Mouse (Mus musculus): ENCODE measurements around the gene Focad.
"Not testable (repeated sequence)": the region's sequence is repeated elsewhere in the genome, so short reads cannot be mapped to it uniquely, and the experiment has no call there.

The Focad gene

DNA sequence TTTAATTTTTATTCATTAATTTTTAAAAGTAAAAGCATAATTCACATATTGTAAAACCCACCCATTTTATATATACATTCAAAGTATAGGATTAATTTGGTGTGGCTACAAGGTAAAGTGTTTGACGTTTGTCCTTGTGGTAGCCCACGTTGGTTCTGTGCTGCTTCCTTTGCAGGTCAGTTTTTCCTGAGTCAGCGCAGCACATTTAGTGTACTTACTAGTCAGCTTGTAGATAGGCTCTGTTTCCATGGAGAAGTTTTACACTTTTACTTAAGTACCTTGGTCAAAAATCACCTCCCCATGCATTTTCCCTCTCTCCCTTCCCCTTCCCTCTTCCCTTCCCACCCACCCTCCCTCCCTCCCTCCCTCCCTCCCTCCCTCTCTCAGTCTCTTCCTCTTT is 220.5 kb downstream of the Focad start:
- DNase-seq: no peak

DNA sequence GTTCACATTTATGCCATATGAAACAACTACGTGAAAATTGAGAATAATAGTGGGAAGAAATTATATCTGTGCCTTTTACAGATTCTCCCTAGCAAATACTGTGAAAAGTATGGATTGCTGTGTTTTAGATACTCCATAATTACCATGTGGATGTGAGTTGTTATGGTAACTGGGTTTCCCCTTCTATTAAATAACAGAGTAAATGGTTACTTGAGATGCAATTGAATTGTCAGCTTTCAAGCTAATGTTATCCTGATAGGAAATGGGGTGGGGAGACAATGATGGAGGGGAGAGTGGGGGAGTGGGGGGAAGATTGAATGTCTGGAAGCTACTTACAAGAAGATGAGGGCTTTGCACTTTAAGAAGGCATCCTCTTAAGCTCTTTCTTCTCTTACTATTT is 225.6 kb downstream of the Focad start:
- no peak for DNase-seq

DNA sequence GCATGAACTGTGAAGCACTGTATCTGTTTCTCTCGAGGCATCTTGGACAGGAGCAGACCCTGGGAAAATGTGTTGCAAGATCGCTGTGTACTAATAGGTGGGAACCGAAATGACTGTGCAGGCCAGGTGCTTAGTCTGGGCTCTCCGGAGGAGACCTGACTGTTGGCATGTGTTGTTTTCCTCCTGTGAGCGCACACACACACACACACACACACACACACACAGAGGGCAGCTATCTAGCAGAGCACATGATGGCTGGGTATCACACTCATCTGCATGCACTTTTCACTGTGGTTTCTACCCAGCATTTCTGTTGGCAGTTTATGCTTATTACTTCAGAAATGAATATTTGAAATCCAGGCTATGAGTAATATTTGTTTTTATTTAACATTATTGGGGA is 231.0 kb downstream of the Focad start:
- DNase-seq: no peak

DNA sequence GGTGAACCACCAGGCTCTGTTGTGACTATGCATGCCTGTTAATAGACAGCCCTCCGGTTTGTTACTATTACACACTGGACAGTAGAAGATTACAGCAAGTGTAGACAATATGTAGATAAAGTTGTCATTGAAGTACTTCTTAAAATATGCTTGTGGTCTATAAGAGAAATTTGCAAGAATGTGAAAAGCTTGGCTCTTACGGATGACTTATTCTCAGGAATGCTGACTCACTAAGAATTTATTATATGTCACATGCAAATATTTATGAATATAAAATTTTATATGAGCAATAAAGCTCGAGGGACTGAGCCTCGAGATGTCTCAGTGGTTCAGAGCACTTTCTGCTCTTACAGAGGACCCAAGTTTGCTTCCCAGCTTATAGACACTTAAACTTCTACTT is 240.1 kb downstream of the Focad start:
- DNase-seq: no peak

- DNase-seq: no peak
Observed at GRCm38 (mm10) chr4:88336753-88337152, 242.3 kb downstream of the Focad start.

DNA sequence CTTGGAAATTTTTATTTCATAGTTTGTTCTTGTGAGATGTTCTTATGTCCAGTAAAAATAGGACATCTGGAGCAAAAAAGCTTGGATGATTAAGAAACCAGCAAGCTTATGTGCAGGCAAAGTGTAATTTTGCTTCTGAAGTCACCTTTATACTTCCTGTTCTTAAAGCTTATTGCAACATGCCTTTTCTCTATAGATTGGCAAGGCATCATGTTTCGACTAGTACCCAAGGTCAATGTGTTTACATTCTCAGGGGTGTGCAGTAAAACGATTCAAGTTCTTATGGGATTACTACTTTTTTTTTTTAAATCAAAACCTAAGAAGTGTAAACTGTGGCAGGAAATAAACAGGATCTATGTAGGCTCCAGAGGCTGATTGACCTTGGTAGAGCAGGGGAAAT is 242.9 kb downstream of the Focad start:
- no peak for DNase-seq

DNA sequence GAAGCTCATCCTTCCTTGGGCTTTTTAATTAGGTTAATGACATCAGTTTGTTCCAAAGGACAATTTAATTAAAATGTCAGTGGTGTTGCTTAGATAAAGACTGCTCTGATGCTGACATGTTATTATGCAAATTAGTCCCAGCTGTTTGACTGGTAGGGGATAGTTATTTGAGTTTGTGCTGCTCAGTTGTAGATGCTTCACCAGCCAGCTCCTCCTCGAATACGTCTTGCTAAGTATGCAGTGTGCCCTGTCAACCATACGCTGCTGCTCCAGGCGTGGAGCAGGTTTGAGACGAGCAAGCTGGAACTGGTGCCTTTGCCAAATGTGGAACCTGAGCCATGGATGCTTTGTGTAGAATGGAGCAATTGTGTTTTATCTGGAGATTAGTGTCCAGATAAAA is 243.7 kb downstream of the Focad start:
- DNase-seq: no peak

DNA sequence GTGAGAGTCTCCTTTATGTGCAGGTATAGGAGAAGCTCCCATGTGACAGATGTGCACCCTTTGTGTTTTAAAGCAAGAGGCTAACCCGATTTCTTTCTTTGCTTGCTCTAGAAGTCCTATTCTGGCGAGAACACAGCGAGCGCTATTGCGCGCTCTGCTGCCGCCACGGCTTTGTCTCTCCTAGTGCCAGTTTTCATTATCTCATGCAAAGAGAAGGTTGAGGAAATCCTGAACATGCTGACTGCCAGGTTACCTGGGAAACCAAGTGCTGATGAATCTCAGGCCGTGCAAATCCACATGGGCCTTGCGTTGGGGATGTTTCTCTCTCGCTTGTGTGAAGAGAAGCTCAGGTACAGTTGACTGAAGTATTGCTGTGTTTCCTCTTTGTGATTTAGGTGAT is 250.0 kb downstream of the Focad start:
- no peak for DNase-seq

DNA sequence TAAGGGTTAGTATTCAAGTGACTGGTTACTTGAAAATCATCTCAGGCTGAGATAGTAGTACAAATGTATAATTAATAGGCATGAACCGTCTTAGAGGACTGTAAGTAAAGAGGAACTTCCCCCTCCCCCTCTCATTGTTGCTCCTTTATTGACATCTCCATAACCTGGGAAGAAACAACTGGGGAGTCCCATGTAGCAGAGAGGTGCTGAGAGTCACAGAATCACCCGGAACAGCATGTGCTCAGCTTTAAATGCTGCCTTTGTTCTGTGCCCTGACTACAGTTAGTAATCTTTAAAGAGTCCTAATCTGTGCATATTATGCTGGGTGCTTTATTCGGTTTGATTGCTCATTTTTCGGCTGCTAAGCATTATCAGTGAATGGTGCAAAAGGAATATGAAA is 250.6 kb downstream of the Focad start:
- no peak for DNase-seq

GRCm38 (mm10) chr4:88345938-88346337 is 251.5 kb downstream of the Focad start:
- DNase-seq: no peak

DNA sequence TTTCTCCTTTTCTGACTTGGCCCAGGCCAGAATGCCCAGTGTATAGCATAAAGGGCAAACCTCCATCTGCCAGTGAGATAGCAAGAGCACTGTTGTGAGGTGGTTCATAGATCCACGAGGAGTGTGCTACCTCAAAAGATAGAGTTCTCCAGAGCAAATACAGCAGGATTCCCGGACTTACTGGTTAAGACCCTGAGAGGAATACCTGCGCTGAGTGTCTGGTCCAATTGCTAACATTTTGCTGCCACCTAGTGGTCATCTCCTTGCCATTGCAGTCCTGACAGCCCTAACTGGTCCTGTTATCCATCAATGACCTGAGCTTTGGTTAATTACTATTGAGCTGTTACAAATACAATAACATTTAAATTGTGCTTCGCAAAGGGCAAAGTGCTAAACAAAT is 256.5 kb downstream of the Focad start:
- peak; percentile 65 for DNase-seq

DNA sequence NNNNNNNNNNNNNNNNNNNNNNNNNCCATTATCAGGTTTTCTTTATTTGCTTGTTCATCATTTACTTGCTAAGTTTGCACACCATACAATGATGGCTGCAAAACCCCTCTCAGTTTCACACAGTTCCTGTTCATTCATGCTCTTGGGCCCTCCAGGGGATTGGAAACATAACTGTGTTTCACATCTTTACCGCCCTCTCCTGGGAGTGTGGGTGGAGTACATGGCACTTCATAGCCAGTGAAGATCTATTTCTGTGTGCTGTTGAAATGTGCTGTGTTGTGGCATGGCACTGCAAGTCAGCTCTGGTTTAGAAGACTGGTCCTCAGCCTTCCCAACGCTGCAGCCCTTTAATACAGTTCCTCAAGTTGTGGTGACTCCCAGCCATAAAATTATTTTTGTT is 262.2 kb downstream of the Focad start:
- no peak for DNase-seq

GRCm38 (mm10) chr4:88357431-88357830 is 263.0 kb downstream of the Focad start:
- DNase-seq: no peak

GRCm38 (mm10) chr4:88369951-88370350 is 275.5 kb downstream of the Focad start:
- no peak for DNase-seq

GRCm38 (mm10) chr4:88370819-88371218 is 276.4 kb downstream of the Focad start:
- no peak for DNase-seq

DNA sequence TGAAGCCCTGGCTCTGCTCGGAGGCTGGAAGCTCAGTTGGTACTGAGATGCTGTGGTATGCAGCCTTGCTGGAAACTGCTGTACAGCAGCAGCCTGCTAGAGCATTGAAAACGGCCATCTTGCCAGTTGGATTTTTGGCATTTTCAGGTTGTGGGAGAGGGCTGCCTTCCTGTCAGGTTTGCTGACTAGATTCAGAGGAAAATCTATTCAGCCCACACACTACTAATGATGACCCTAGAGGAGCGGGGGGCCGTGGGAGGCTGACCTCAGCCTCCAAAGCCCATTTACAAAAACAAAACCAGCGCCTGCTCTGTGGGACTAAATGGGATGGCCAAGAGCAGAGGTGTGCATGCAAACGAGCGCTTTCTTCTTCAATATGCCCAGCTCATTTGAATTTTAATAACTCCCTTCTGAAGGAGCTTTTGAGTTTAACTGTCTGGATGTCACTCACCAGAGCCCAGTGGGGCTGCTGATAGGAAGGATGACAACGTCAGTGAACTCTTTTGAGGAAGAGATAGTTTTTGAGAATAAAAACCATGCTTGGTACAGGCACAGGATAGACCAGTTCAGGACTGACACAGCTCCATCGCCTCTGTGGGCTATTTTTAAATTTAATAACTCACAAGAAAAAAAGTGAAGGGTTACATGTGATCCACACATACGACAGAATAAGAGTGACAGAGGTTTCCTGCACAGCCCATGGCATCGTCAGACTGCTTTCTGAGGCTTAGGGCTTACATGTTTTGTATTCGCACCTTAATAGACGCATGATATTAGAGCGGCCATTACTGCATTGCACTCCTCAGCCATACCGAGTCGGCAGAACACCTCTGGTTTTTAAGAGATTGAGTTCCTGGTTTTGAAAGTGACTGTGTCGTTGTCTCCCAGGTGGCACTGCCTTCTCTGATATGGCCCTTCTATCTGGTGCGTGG is 278.1 kb downstream of the Focad start:
- DNase-seq: no peak

GRCm38 (mm10) chr4:88390036-88390435 is 295.6 kb downstream of the Focad start:
- DNase-seq: no peak

DNA sequence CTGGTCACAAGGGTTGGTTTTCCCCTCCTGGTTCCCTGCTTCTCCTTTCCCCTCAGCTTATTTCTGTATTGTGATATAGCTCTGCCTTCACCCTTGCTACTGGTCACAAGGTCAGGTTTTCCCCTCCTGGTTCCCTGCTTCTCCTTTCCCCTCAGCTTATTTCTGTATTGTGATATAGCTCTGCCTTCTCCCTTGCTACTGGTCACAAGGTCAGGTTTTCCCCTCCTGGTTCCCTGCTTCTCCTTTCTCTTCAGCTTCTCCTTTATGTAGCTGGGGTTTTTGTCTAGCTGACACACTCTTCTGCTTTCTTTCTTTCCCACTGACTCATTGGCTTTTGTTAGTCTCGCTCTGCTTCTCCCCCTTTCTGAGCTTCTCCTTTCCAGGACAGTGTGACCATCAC is 296.2 kb downstream of the Focad start:
- DNase-seq: not testable (repeated sequence)

DNA sequence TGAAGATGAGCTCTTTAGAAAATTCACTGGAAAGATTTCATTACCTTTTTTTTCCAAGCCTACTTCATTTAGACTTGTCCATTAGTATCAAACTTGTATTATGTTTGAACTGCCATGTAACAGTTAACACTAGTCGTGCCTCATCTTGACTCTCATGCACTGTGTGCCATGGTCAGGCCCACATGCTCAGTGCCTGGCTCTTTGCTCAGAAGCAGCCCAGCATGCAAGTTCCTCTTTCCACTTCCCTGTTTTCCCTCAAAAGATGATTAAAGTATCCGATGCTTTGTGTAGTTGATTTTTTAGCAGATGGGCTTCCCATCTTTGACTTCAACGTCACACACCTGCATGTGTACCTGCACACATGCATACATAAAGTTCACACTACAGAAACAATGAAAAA is 301.3 kb downstream of the Focad start:
- DNase-seq: no peak

GRCm38 (mm10) chr4:88396995-88397521 is 302.6 kb downstream of the Focad start:
- no peak for DNase-seq

DNA sequence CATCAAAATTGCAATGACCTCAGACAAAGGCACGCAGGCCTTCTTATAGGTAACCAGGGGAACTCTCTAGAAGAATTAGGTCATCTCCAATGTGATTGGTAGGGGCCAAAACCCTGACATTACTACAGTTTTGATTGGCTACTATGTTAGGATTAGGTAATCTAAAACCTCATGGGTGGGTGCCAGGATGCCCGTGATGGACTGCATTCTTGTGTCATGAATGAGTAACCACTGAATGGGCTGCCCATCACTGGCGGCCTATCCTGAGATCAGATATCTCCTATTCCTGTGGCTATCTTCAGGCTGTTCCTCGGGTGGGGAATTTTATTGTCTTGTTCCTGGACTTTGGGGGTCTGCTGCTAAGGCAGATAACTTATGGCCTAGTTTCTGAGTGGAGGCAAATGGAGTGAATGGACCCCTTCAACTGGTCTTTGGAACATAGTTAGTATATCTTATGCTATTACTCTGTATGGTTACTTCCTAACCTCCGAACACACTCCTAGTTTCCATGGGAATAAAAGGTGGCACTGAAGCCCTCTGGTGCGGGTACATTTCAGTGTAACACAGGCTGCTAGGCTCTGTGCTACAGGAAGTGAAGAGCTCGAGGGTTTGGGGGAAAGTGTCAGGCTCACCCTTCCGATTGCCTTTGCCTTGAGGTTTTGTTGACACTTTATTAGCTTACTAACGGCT is 306.0 kb downstream of the Focad start:
- no peak for DNase-seq

DNA sequence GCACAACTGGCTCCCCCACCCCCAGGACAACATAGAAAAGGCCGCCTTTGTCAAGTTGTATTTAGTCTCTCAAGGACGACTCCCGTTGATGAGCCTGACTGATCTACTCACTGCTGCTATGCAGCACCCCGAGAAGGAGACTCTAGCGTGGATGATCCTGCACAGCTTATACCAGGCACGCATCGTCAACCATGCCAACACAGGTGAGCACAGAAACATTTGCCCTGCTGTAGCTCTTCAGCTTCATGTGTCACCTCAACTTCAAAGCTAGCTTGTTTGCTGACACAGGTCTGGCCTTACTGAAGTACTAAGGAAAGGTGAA is 306.5 kb downstream of the Focad start:
- no peak for DNase-seq

DNA sequence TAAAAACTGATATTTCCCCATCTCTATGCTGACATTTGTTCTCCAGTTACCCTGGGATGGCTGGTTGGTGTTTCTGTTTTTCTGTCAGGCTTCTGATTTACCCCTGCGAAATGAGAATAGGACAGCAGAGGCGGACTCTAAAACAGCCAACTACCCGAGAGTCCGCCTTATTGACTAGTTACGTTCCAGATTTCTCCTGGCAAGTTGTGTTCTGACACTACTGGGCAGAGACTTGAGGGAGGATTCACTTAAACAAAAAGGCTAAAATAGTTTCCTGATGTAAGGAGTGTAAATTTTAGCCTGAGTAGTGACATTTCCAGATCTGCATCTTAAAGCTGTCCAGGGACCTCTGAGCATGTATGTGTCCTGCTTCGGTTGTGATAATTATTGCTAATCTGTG is 308.5 kb downstream of the Focad start:
- DNase-seq: no peak
